Mouse (Mus musculus): ENCODE data around the gene Ptgis.

DNA sequence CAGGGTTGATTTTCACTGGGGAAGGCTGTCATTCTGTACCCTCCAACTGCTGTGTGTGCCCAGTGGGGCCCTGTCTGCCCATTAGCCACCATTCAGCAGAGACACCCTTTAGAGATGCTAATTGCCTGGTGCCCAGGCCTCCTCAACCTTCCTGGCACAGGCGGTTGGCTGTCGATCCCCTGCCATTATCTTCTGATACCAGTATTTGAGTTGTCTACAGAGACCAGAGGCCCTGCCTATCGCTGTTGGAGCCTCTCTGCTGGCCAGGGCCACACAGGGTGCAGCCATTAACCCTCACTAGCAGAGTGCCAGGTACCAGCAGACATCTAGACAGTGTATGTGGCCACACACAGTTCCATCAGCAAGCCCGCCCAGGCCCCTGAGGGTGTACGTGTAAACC, 81.6 kb downstream of the Ptgis start:
- TF ChIP-seq CTCF (IDR thresholded peaks at IDR 0.05; ENCODE audit: control insufficient read depth, insufficient read depth, insufficient read length): no peak
- no peak for TF ChIP-seq USF1 (IDR thresholded peaks at IDR 0.05; ENCODE audit: low read depth)
- TF ChIP-seq MYOG (IDR thresholded peaks at IDR 0.05; ENCODE audit: control insufficient read depth, extremely low read depth, insufficient read length): no peak
- no peak for TF ChIP-seq MAX (IDR thresholded peaks at IDR 0.05)
- TF ChIP-seq CEBPB (IDR thresholded peaks at IDR 0.05; ENCODE audit: low read depth): no peak
